In the genomic region with DNA sequence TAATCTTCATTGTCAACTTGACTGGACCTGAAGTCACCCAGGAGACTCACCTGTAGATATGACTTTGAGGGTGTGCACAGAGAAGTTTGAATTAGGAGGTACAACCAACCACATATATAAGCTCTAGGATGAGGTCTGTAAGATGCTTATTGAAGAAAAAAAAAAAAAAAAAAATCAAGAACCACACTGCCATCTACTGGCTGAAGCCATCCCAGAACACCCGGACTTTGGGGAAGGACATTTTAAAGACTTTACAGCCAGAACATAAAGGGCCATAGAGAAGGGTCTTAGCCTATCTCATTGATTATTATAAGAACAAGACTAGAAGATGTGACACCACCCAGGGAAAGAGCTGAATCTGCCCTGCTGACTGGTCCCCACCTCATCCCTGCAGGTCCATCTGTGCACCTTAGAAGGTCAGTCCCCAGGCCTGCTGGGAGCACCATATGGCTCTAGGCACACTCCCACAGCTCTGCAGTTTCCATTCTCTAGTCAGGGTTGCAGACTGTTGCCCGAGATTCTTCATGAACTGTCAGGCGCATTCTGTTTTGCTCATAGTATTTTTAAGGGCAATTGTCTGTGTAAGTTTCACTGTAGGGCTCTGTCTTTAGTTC, we compare ENCODE assay signal across 12 mouse cellular contexts. TPM values are rescaled to one million over a fixed set of nuclear protein-coding genes. Genes with fewer than 3 reads are reported as not detected.
A peak's percentile ranks its signal among the peaks of the same experiment; 100 is the strongest.
DNase-seq lines count a peak whose midpoint lies in the region; ATAC-seq lines count a peak whose summit lies in the region.
"Had no signal": no experiment of that assay in that cellular context is flagged by ENCODE, and none has a peak within 500 bp of the region (broad histone marks: within the 10 kb centered on the region; RNA-seq: fewer than 3 reads in every experiment).

No protein-coding gene starts in this region.

- H3K27ac ChIP-seq in embryonic facial prominence, embryonic 11.5 days (replicated peaks; ENCODE audit: low read depth, low read length): no peak overlapping the region
- no peak overlapping the region for H3K27ac ChIP-seq in embryonic facial prominence, embryonic 10.5 days (replicated peaks)
- no peak overlapping the region for H3K27ac ChIP-seq in midbrain, embryonic 14.5 days (replicated peaks; ENCODE audit: low read depth, low read length)
- no peak overlapping the region for H3K27ac ChIP-seq in midbrain, embryonic 10.5 days (replicated peaks)

- no peak overlapping the region for H3K9ac ChIP-seq in embryonic facial prominence, embryonic 11.5 days (replicated peaks; ENCODE audit: low read length)
- H3K9ac ChIP-seq in midbrain, embryonic 14.5 days (replicated peaks; ENCODE audit: low read length): no peak overlapping the region

- no peaks in the 10 kb centered on the region for H3K4me1 ChIP-seq in embryonic facial prominence, embryonic 11.5 days (ENCODE audit: control insufficient read depth, insufficient read depth, low read length)
- H3K4me1 ChIP-seq in embryonic facial prominence, embryonic 10.5 days: no peaks in the 10 kb centered on the region
- H3K4me1 ChIP-seq in midbrain, embryonic 14.5 days (ENCODE audit: control insufficient read depth, insufficient read depth, low read length): no peaks in the 10 kb centered on the region
- H3K4me1 ChIP-seq in midbrain, embryonic 10.5 days: no peaks in the 10 kb centered on the region

- DNase-seq in embryonic facial prominence, embryonic 11.5 days (ENCODE audit: low spot score): peak; percentile 16
- DNase-seq in embryonic facial prominence, embryonic 10.5 days (ENCODE audit: low spot score): no peak
- DNase-seq in midbrain, embryonic 14.5 days: peak; percentile 37
- no peak for DNase-seq in midbrain, embryonic 10.5 days (ENCODE audit: low spot score)
- DNase-seq in cerebellum, postnatal 25 days: peak; percentile 96 to 97
- no peak for DNase-seq in adrenal gland, postnatal 25 days
- no peak for DNase-seq in layer of hippocampus, postnatal 36 days
- no peak for DNase-seq in adrenal gland, postnatal 14 days

- no peaks in the 10 kb centered on the region for H3K36me3 ChIP-seq in embryonic facial prominence, embryonic 11.5 days (replicated peaks; ENCODE audit: control insufficient read depth, insufficient read depth, low read depth, low read length)
- H3K36me3 ChIP-seq in embryonic facial prominence, embryonic 10.5 days (replicated peaks): no peaks in the 10 kb centered on the region
- H3K36me3 ChIP-seq in midbrain, embryonic 14.5 days (ENCODE audit: control insufficient read depth, insufficient read depth, low read length): no peaks in the 10 kb centered on the region
- no peaks in the 10 kb centered on the region for H3K36me3 ChIP-seq in midbrain, embryonic 10.5 days

- no peak overlapping the region for H3K4me3 ChIP-seq in embryonic facial prominence, embryonic 11.5 days (ENCODE audit: low read depth, low read length)
- H3K4me3 ChIP-seq in embryonic facial prominence, embryonic 10.5 days: no peak overlapping the region
- H3K4me3 ChIP-seq in midbrain, embryonic 14.5 days (replicated peaks; ENCODE audit: low read depth, low read length): no peak overlapping the region
- H3K4me3 ChIP-seq in midbrain, embryonic 10.5 days: no peak overlapping the region

- 47% methylated on average over 3 of the region's 3 CpGs for WGBS in embryonic facial prominence, embryonic 11.5 days
- WGBS in embryonic facial prominence, embryonic 10.5 days: 45% methylated on average over 3 of the region's 3 CpGs
- WGBS in midbrain, embryonic 14.5 days: 54% methylated on average over 3 of the region's 3 CpGs
- 48% methylated on average over 3 of the region's 3 CpGs for WGBS in midbrain, embryonic 10.5 days

- no peak for ATAC-seq in embryonic facial prominence, embryonic 11.5 days (replicated peaks; ENCODE audit: insufficient number of reproducible peaks, low FRiP score, low TSS enrichment, low read depth)
- ATAC-seq in midbrain, embryonic 14.5 days (ENCODE audit: low FRiP score, low TSS enrichment): no peak
- ATAC-seq: hindbrain, embryonic 16.5 days had no signal

- no peak overlapping the region for H3K4me2 ChIP-seq in embryonic facial prominence, embryonic 11.5 days (ENCODE audit: low read depth, low read length)
- H3K4me2 ChIP-seq in midbrain, embryonic 14.5 days (ENCODE audit: low read length): no peak overlapping the region

- no peaks in the 10 kb centered on the region for H3K27me3 ChIP-seq in embryonic facial prominence, embryonic 11.5 days (ENCODE audit: control insufficient read depth, insufficient read depth, low read length)
- no peaks in the 10 kb centered on the region for H3K27me3 ChIP-seq in embryonic facial prominence, embryonic 10.5 days (replicated peaks; ENCODE audit: low read depth, poor library complexity, severe bottlenecking)
- H3K27me3 ChIP-seq in midbrain, embryonic 14.5 days (ENCODE audit: control insufficient read depth, insufficient read depth, low read length): no peaks in the 10 kb centered on the region
- no peaks in the 10 kb centered on the region for H3K27me3 ChIP-seq in midbrain, embryonic 10.5 days (ENCODE audit: low read depth, poor library complexity, severe bottlenecking)

- no peaks in the 10 kb centered on the region for H3K9me3 ChIP-seq in embryonic facial prominence, embryonic 11.5 days (replicated peaks; ENCODE audit: control insufficient read depth, low read length)
- H3K9me3 ChIP-seq in embryonic facial prominence, embryonic 10.5 days: no peaks in the 10 kb centered on the region
- no peaks in the 10 kb centered on the region for H3K9me3 ChIP-seq in midbrain, embryonic 14.5 days (ENCODE audit: control insufficient read depth, low read length)
- no peaks in the 10 kb centered on the region for H3K9me3 ChIP-seq in midbrain, embryonic 10.5 days (replicated peaks)

RNA-seq across cellular contexts. Expression of gene Cd300ld3, which starts 1.2 kb away (rescaled TPM):
- polyA plus RNA-seq in embryonic facial prominence, embryonic 11.5 days (2014; fragmentation: Nextera tagmentation; extraction: Ambion mirVana): not detected in 2 replicates
- polyA plus RNA-seq in embryonic facial prominence, embryonic 10.5 days (2016; fragmentation: Nextera tagmentation; extraction: Ambion mirVana): not detected in 2 replicates
- not detected in 2 replicates for polyA plus RNA-seq in midbrain, embryonic 14.5 days (2014; fragmentation: Nextera tagmentation; extraction: Ambion mirVana)
- not detected in 2 replicates for polyA plus RNA-seq in midbrain, embryonic 10.5 days (2016; fragmentation: Nextera tagmentation; extraction: Ambion mirVana)
- total RNA-seq in adrenal gland, postnatal 25 days (2021): 2.3 and 4.2 TPM in 2 replicates
- not detected for total RNA-seq in layer of hippocampus, postnatal 36 days (2021)
- total RNA-seq in adrenal gland, postnatal 14 days (2021): 3.3 TPM in 1 of 2 replicates, not detected in the other
- polyA plus RNA-seq: hindbrain, embryonic 16.5 days; lung, embryonic 16.5 days; neural tube, embryonic 11.5 days had no signal

RNA-seq across cellular contexts. Expression of gene Cd300ld5, which starts 11.8 kb away (rescaled TPM):
- polyA plus RNA-seq in embryonic facial prominence, embryonic 11.5 days (2014; fragmentation: Nextera tagmentation; extraction: Ambion mirVana): not detected in 2 replicates
- not detected in 2 replicates for polyA plus RNA-seq in embryonic facial prominence, embryonic 10.5 days (2016; fragmentation: Nextera tagmentation; extraction: Ambion mirVana)
- polyA plus RNA-seq in midbrain, embryonic 14.5 days (2014; fragmentation: Nextera tagmentation; extraction: Ambion mirVana): not detected in 2 replicates
- not detected in 2 replicates for polyA plus RNA-seq in midbrain, embryonic 10.5 days (2016; fragmentation: Nextera tagmentation; extraction: Ambion mirVana)
- total RNA-seq in adrenal gland, postnatal 25 days (2021): 3.5 TPM in 1 of 2 replicates, not detected in the other
- 1 to 10 TPM in 1 of 2 experiments, not detected in 1; 1.8 TPM for total RNA-seq in layer of hippocampus, postnatal 36 days (2021)
- total RNA-seq in adrenal gland, postnatal 14 days (2021): 4.0 and 5.3 TPM in 2 replicates
- polyA plus RNA-seq: hindbrain, embryonic 16.5 days; lung, embryonic 16.5 days; neural tube, embryonic 11.5 days had no signal

RNA-seq across cellular contexts. Expression of gene Cd300e, which starts 12.6 kb away (rescaled TPM):
- not detected in 2 replicates for polyA plus RNA-seq in embryonic facial prominence, embryonic 11.5 days (2014; fragmentation: Nextera tagmentation; extraction: Ambion mirVana)
- not detected in 2 replicates for polyA plus RNA-seq in embryonic facial prominence, embryonic 10.5 days (2016; fragmentation: Nextera tagmentation; extraction: Ambion mirVana)
- polyA plus RNA-seq in midbrain, embryonic 14.5 days (2014; fragmentation: Nextera tagmentation; extraction: Ambion mirVana): not detected in 2 replicates
- not detected in 2 replicates for polyA plus RNA-seq in midbrain, embryonic 10.5 days (2016; fragmentation: Nextera tagmentation; extraction: Ambion mirVana)
- total RNA-seq in adrenal gland, postnatal 25 days (2021): 0.33 TPM in 1 of 2 replicates, not detected in the other
- total RNA-seq in layer of hippocampus, postnatal 36 days (2021): not detected
- 0.30 and 0.63 TPM in 2 replicates for total RNA-seq in adrenal gland, postnatal 14 days (2021)
- total RNA-seq: layer of hippocampus, postnatal 25 days had no signal
- polyA plus RNA-seq: neural tube, embryonic 11.5 days had no signal

RNA-seq across cellular contexts. Expression of gene Cd300ld4, which starts 22.6 kb away (rescaled TPM):
- polyA plus RNA-seq in embryonic facial prominence, embryonic 11.5 days (2014; fragmentation: Nextera tagmentation; extraction: Ambion mirVana): not detected in 2 replicates
- polyA plus RNA-seq in embryonic facial prominence, embryonic 10.5 days (2016; fragmentation: Nextera tagmentation; extraction: Ambion mirVana): not detected in 2 replicates
- polyA plus RNA-seq in midbrain, embryonic 14.5 days (2014; fragmentation: Nextera tagmentation; extraction: Ambion mirVana): not detected in 2 replicates
- polyA plus RNA-seq in midbrain, embryonic 10.5 days (2016; fragmentation: Nextera tagmentation; extraction: Ambion mirVana): not detected in 2 replicates
- total RNA-seq in adrenal gland, postnatal 25 days (2021): not detected in 2 replicates
- total RNA-seq in layer of hippocampus, postnatal 36 days (2021): 1 to 10 TPM in 1 of 2 experiments, under 1 TPM in 1; 0.60 to 2.3 TPM
- 0.79 TPM in 1 of 2 replicates, not detected in the other for total RNA-seq in adrenal gland, postnatal 14 days (2021)
- polyA plus RNA-seq: hindbrain, embryonic 16.5 days; lung, embryonic 16.5 days; neural tube, embryonic 11.5 days had no signal

RNA-seq across cellular contexts. Expression of gene Cd300ld2, which starts 33.4 kb away (rescaled TPM):
- polyA plus RNA-seq in embryonic facial prominence, embryonic 11.5 days (2014; fragmentation: Nextera tagmentation; extraction: Ambion mirVana): not detected in 2 replicates
- not detected in 2 replicates for polyA plus RNA-seq in embryonic facial prominence, embryonic 10.5 days (2016; fragmentation: Nextera tagmentation; extraction: Ambion mirVana)
- polyA plus RNA-seq in midbrain, embryonic 14.5 days (2014; fragmentation: Nextera tagmentation; extraction: Ambion mirVana): not detected in 2 replicates
- polyA plus RNA-seq in midbrain, embryonic 10.5 days (2016; fragmentation: Nextera tagmentation; extraction: Ambion mirVana): not detected in 2 replicates
- total RNA-seq in adrenal gland, postnatal 25 days (2021): not detected in 2 replicates
- not detected for total RNA-seq in layer of hippocampus, postnatal 36 days (2021)
- not detected in 2 replicates for total RNA-seq in adrenal gland, postnatal 14 days (2021)
- total RNA-seq: layer of hippocampus, postnatal 25 days had no signal
- polyA plus RNA-seq: hindbrain, embryonic 16.5 days; lung, embryonic 16.5 days; neural tube, embryonic 11.5 days had no signal

Comparison
In these comparisons a context has a peak if more than half of its experiments do, and no peak if none do; other contexts are left out.
1. DNase-seq: peak in embryonic facial prominence, embryonic 11.5 days (single experiment), midbrain, embryonic 14.5 days (single experiment) and cerebellum, postnatal 25 days (2 of 2); none in embryonic facial prominence, embryonic 10.5 days (single experiment), midbrain, embryonic 10.5 days (single experiment), adrenal gland, postnatal 25 days (single experiment), layer of hippocampus, postnatal 36 days (0 of 2) and adrenal gland, postnatal 14 days (single experiment).